Mouse (Mus musculus) kidney, adult 2 months (tissue): ENCODE results near the gene Klhl3.

Source experiments
- CTCF ChIP-seq: fragments of 200-500 bp; conservative IDR thresholded peaks from 2 replicates; pipeline ENCODE4 v1.5.1; 2011; ENCODE audit warnings: low read depth, mild to moderate bottlenecking, control low read depth, low read length, moderate library complexity, mixed read lengths; ENCODE audit not compliant: insufficient read depth, insufficient read length
- POLR2A ChIP-seq: fragments of 200-500 bp; IDR thresholded peaks from one replicate; pipeline ENCODE4 v1.6.1; 2011; ENCODE audit warnings: low read depth, low read length, control low read depth

DNA sequence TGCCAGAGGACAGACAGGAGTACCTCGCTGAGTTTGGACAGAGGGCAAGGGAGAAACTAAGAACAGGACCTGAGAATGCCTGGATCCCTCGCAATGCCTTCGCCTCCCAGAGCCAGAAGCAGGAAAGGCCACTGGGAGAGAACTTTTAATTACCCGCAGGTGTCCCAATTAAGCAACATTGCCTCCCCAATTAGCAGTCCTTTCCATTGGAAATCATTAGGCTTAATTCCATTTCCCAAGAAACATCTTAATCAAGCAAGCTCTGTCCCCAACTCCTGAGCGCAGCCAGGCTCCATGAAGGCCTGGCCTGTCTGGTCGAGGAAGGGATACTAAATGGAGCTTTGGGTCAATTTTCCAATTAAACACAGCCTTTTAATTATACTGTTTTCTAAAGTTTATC is 147.7 kb downstream of the Klhl3 start:
- TF ChIP-seq CTCF (no peak), POLR2A (no peak)
